Mouse (Mus musculus) layer of hippocampus, postnatal 14 days (tissue): ENCODE results near the gene Maats1. TPM values are rescaled to one million over a fixed set of nuclear protein-coding genes. Genes with fewer than 3 reads are reported as not detected.

Source experiments
- DNase-seq, 2 experiments: peaks; one replicate each; pipeline ENCODE4 v3.0.0; 2021 to 2022; ENCODE audit warnings: low spot score in 2 of 2, mixed read lengths in 1 of 2
- total RNA-seq, 2 experiments: library from RNA; stranded (reverse); gene quantifications; 2 replicates each; pipeline ENCODE4 v1.2.3; 2021

Maats1 gene
- total RNA-seq, 2 experiments from 2014 or later, result 1.1 to 2.0 TPM

GRCm38 (mm10) chr16:38298410-38298809 lies 43.5 kb downstream of the Maats1 start:
- no peak for DNase-seq

- no peak for DNase-seq
Measured at GRCm38 (mm10) chr16:38295349-38295930, 46.5 kb downstream of the Maats1 start.

GRCm38 (mm10) chr16:38294685-38295348 lies 47.1 kb downstream of the Maats1 start, which contains the start of gene Nr1i2:
Nr1i2 (minus strand) TSS chr16:38294824.
- no peak for DNase-seq

GRCm38 (mm10) chr16:38290151-38290550 lies 51.8 kb downstream of the Maats1 start:
- DNase-seq, result no peak

- no peak for DNase-seq
Measured at GRCm38 (mm10) chr16:38288851-38289250, 53.1 kb downstream of the Maats1 start.

GRCm38 (mm10) chr16:38287762-38288161 lies 54.2 kb downstream of the Maats1 start:
- DNase-seq, result no peak

- DNase-seq, result no peak
Measured at GRCm38 (mm10) chr16:38287357-38287756, 54.6 kb downstream of the Maats1 start.

- no peak for DNase-seq
Measured at GRCm38 (mm10) chr16:38286541-38286940, 55.4 kb downstream of the Maats1 start.

- no peak for DNase-seq
Measured at GRCm38 (mm10) chr16:38285801-38286200, 56.1 kb downstream of the Maats1 start.

- no peak for DNase-seq
Measured at GRCm38 (mm10) chr16:38283300-38283699, 58.6 kb downstream of the Maats1 start.

GRCm38 (mm10) chr16:38282559-38283160 lies 59.3 kb downstream of the Maats1 start:
- no peak for DNase-seq

- DNase-seq, result no peak
Measured at GRCm38 (mm10) chr16:38280951-38281350, 61.0 kb downstream of the Maats1 start.

- no peak for DNase-seq
Measured at GRCm38 (mm10) chr16:38279794-38280193, 62.1 kb downstream of the Maats1 start.

- DNase-seq, result no peak
Measured at GRCm38 (mm10) chr16:38274737-38275136, 67.2 kb downstream of the Maats1 start.

- no peak for DNase-seq
Measured at GRCm38 (mm10) chr16:38272483-38272882, 69.5 kb downstream of the Maats1 start.

- DNase-seq, result no peak
Measured at GRCm38 (mm10) chr16:38271601-38272000, 70.3 kb downstream of the Maats1 start.

- no peak for DNase-seq
Measured at GRCm38 (mm10) chr16:38255927-38256326, 86.0 kb downstream of the Maats1 start.

GRCm38 (mm10) chr16:38255107-38255506 lies 86.8 kb downstream of the Maats1 start:
- no peak for DNase-seq

- DNase-seq, result no peak
Measured at GRCm38 (mm10) chr16:38254001-38254400, 87.9 kb downstream of the Maats1 start.

- DNase-seq, result no peak
Measured at GRCm38 (mm10) chr16:38250467-38250866, 91.5 kb downstream of the Maats1 start.

- DNase-seq, result no peak
Measured at GRCm38 (mm10) chr16:38248331-38248961, 93.5 kb downstream of the Maats1 start.
